Mouse (Mus musculus) gastrocnemius, adult 2 months (tissue): ENCODE measurements around the gene Fndc11. TPM values are rescaled to one million over a fixed set of nuclear protein-coding genes. Genes with fewer than 3 reads are reported as not detected.

Experiments used
- DNase-seq: peaks from one replicate; pipeline ENCODE4 v3.0.0; 2022
- H3K27ac ChIP-seq: fragments of 200-600 bp; 2 replicates; pipeline ENCODE4 v1.8.1; 2022; ENCODE audit warnings: mild to moderate bottlenecking
- H3K4me3 ChIP-seq: fragments of 200-600 bp; 2 replicates; pipeline ENCODE4 v1.8.1; 2022; ENCODE audit warnings: mild to moderate bottlenecking, moderate library complexity
- CTCF ChIP-seq: fragments of 200-600 bp; IDR thresholded peaks from 2 replicates; pipeline ENCODE4 v1.8.1; 2022; ENCODE audit warnings: antibody characterized with exemption, mild to moderate bottlenecking, moderate library complexity
- intact Hi-C: fragments of 180-260 bp; cut with DNase I; formaldehyde crosslinking; loops from one replicate; pipeline ENCODE4 v1.15.1; 2025
- total RNA-seq, 2 experiments: library from RNA; stranded (reverse); gene quantifications; 2 replicates each; pipeline ENCODE4 v1.2.3; 2021

Gene Fndc11
- total RNA-seq, 2 experiments from 2014 or later = not detected

DNA sequence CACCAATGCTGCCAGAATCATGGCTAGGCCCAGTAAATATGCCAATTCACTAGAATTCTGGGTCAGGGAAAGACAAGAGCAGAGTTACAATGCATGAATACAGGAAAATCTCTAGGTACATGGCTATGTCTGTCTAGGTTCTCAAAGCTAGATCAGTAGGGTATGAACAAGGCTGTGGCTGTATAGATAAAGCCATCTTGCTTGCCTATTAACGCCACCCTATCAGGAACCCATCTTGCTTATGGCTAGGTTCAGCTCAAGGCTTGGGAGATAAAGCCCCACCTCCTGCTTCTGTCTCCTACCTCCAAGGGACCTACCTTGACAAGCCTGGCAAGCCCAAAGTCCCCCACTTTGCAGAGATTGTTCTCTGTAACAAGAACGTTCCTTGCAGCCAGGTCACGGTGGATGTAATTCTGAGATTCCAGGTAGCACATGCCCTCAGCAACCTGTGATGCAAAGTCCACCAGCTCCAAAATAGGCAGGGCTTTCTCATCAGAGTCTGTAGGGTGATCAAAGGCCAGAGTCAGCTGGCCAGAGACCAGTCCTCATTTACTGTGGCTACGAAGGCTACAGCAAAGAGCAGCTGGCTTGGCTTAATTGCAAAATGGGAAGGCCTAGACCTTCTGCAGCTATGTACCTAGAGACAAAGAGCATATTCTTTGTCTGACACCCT lies 23.0 kb upstream of the Fndc11 start:
- TF ChIP-seq CTCF = no peak
- intact Hi-C loops = no loop called here
- Histone ChIP-seq H3K4me3 (no peak overlapping the region), H3K27ac (no peak overlapping the region)
- DNase-seq = no peak

GRCm38 (mm10) chr2:181201606-181202005 lies 18.2 kb upstream of the Fndc11 start:
- Histone ChIP-seq H3K4me3 (no peak overlapping the region), H3K27ac (no peak overlapping the region)
- no peak for DNase-seq
- intact Hi-C loops = no loop called here
- no peak for TF ChIP-seq CTCF

- no peak for TF ChIP-seq CTCF
- Histone ChIP-seq H3K27ac (no peak within 1 kb of the TSS), H3K4me3 (no peak within 1 kb of the TSS)
- intact Hi-C loops = no loop called here
- DNase-seq = no peak
Observed at GRCm38 (mm10) chr2:181202422-181202821, 17.4 kb upstream of the Fndc11 start, which contains the start of gene Ptk6. Ptk6 (minus strand) TSS chr2:181202789.

GRCm38 (mm10) chr2:181202886-181203285 lies 16.9 kb upstream of the Fndc11 start:
- intact Hi-C loops = no loop called here
- no peak for DNase-seq

DNA sequence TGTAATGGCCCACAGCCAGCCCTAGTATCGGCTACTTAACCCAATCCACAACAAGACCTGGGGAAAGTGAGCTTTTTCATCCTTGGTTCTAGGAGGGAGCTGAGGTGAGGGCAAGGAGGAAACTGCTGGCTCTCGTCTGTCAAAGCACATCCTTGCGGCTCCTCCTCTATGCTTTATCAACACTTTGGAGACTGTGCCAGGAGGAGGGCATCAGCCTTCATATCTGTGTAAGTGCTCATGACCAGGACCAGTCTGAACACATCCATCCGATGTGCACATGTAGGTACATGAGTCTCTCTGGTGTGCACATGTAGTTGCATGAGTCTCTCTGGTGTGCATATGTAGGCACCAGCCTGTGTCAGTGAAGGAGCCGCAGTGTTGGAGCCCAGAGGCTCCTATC lies 14.1 kb upstream of the Fndc11 start:
- no peak overlapping the region for H3K4me3 ChIP-seq
- no peak for DNase-seq
- intact Hi-C loops = no loop called here
- TF ChIP-seq CTCF = no peak
- H3K27ac ChIP-seq = no peak overlapping the region

More at GRCm38 (mm10) chr2:181202886-181203285, 16.9 kb upstream of the Fndc11 start:
- no peak for TF ChIP-seq CTCF
- Histone ChIP-seq H3K4me3 (no peak overlapping the region), H3K27ac (no peak overlapping the region)

GRCm38 (mm10) chr2:181206118-181206517 lies 13.7 kb upstream of the Fndc11 start:
- H3K27ac ChIP-seq = no peak overlapping the region
- no peak overlapping the region for H3K4me3 ChIP-seq
- TF ChIP-seq CTCF = no peak
- intact Hi-C loops = no loop called here
- DNase-seq = no peak

- no peak for DNase-seq
- intact Hi-C loops = no loop called here
- Histone ChIP-seq H3K27ac (peak overlapping the region; percentile 65), H3K4me3 (peak overlapping the region; percentile 69)
- no peak for TF ChIP-seq CTCF
Observed at GRCm38 (mm10) chr2:181212389-181213020, 7.3 kb upstream of the Fndc11 start.

GRCm38 (mm10) chr2:181213021-181213445 lies 6.8 kb upstream of the Fndc11 start, which contains the start of gene Srms:
Srms (minus strand) TSS chr2:181213185.
- H3K27ac ChIP-seq = peak within 1 kb of the TSS; percentile 65
- peak; percentile 41 for DNase-seq
- TF ChIP-seq CTCF = no peak
- H3K4me3 ChIP-seq = peak within 1 kb of the TSS; percentile 69
- intact Hi-C loops = no loop called here

- no peak for TF ChIP-seq CTCF
- Histone ChIP-seq H3K27ac (no peak overlapping the region), H3K4me3 (no peak overlapping the region)
- no peak for DNase-seq
- intact Hi-C loops = no loop called here
Observed at GRCm38 (mm10) chr2:181216037-181216436, 3.8 kb upstream of the Fndc11 start.

DNA sequence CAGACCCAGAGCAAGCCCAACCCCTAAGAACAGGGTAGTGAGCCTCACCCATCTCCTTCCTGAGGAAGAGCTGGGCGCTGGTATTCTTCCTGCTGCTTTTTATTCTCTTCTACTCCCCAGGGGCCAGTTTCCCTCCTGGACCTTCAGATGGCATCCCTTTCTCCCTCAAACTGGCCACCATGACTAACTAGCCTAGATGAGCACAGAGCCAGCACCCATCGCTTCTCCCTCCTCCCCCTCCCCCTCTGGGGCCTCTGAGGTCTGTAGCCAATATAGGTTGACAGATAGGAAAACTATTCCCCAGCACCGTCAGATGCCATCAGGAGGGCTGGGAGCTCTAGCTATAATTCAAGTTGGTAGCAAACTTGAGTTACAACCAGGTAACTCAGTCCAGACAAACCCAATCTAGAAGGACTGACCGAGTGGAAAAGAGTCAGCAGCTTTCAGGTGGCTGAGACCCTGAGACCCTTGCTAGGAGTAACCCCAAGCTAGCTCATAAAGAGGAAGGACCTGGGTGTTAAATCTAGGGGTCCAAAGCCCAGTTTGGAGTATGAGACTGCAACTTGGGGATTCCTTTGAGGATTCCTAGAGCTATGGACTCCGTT lies 830 bp upstream of the Fndc11 start:
- intact Hi-C loops = no loop called here
- TF ChIP-seq CTCF = no peak

DNA sequence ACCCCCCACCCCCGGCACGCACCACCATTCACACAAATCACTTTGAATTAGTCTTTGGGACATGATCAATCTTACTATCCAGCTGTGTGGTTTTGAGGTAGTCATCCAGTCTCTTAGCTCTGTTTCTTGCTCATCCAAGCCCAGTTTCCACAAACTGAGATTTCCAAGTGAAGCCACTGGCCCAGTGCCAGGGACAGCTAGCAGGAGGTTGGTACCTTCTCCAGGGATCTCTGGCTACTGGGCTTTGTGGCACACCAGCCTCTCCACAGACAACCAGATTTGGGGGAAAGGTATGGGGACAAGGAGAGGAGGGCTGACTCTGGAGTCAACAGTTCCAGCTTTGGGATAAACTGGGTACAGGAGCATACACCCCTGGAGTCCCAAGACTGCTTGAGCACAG lies 548 bp downstream of the Fndc11 start:
- Histone ChIP-seq H3K4me3 (peak overlapping the region; percentile 67), H3K27ac (peak overlapping the region; percentile 48)
- intact Hi-C loops = no loop called here
- DNase-seq = no peak
- no peak for TF ChIP-seq CTCF

More for the DNA sequence above, 830 bp upstream of the Fndc11 start:
- Histone ChIP-seq H3K4me3 (no peak overlapping the region; the same call in 1 of the 2 replicates), H3K27ac (peak overlapping the region; percentile 48)
- no peak for DNase-seq

DNA sequence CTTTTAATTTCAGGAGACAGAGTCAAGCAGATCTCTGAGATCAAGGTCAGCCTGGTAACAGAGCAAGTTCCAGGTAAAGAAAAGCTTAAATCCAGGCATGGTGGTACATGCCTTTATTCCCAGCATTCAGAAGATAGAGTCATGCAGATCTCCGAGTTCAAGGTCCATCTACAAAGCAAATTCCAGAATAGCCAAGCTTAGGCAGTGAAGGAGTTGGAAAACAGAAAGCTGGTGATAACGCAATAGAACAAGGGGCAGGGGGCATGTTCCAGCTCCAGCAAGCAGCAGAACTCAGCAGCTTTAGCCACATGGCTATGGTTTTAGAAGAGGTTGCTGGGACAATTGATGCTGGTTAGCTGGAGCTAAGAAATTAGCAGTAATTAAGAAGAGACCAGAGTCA lies 5.2 kb downstream of the Fndc11 start:
- intact Hi-C loops = no loop called here
- H3K4me3 ChIP-seq = no peak overlapping the region
- DNase-seq = no peak
- TF ChIP-seq CTCF = no peak
- no peak overlapping the region for H3K27ac ChIP-seq

GRCm38 (mm10) chr2:181227122-181227521 lies 7.3 kb downstream of the Fndc11 start:
- intact Hi-C loops = no loop called here
- DNase-seq = no peak
- Histone ChIP-seq H3K27ac (no peak overlapping the region), H3K4me3 (no peak overlapping the region)
- TF ChIP-seq CTCF = no peak

DNA sequence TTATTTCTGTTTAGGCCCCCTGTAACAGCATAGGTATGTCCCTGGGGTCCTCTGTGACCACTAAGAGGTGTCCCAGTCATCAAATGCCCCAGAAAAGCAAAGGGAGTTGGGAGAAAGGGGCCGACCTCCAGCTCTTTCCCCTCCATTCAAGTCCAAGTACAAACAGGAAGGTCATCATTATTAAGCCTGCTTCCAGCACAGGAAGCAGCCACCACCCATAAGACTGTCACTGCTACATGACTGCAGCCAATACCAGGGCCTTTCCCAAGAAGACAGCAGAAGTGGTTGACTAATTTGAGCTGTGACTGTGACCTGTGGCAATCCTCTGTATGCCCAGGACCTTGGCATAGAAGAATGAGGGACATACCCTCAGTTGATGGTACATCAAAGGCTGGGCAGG lies 8.5 kb downstream of the Fndc11 start:
- no peak for TF ChIP-seq CTCF
- H3K4me3 ChIP-seq = no peak overlapping the region
- peak overlapping the region; percentile 73 for H3K27ac ChIP-seq
- DNase-seq = no peak
- intact Hi-C loops = no loop called here
